Mouse (Mus musculus): ENCODE measurements around the gene Fyb2.

GRCm38 (mm10) chr4:104988709-104989108, 75.5 kb downstream of the Fyb2 start:
- TF ChIP-seq CTCF (IDR thresholded peaks at IDR 0.05; ENCODE audit: low read depth) (no peak), EP300 (IDR thresholded peaks at IDR 0.05; ENCODE audit: low read depth) (no peak)
